Mouse (Mus musculus) G1E (cell line): Measurements from ENCODE around the gene Sorbs2. TPM values are rescaled to one million over a fixed set of nuclear protein-coding genes. Genes with fewer than 3 reads are reported as not detected.

ENCODE experiments used
- ATAC-seq: 2 replicates; pipeline ENCODE4 v1.8.0; 2016; ENCODE audit warnings: mild to moderate bottlenecking; ENCODE audit not compliant: insufficient number of reproducible peaks, poor library complexity, low FRiP score, severe bottlenecking; ENCODE audit errors: extremely low read depth
- DNase-seq: peaks from one replicate; pipeline ENCODE4 v3.0.0; 2012; ENCODE audit warnings: low spot score
- H3K27me3 ChIP-seq: 2 replicates; pipeline ENCODE4 v1.6.1; 2012; ENCODE audit warnings: mild to moderate bottlenecking, low read length, inconsistent platforms; ENCODE audit not compliant: insufficient read depth
- H3K36me3 ChIP-seq: replicated peaks from 2 replicates; pipeline ENCODE3; 2012; ENCODE audit warnings: mild to moderate bottlenecking, inconsistent platforms
- H3K4me1 ChIP-seq: 2 replicates; pipeline ENCODE4 v1.6.1; 2012; ENCODE audit warnings: low read depth, low read length, inconsistent platforms, mixed read lengths; ENCODE audit not compliant: insufficient read depth
- H3K4me3 ChIP-seq: 2 replicates; pipeline ENCODE4 v1.5.1; 2012; ENCODE audit warnings: low read depth, mild to moderate bottlenecking, inconsistent platforms, low read length, moderate library complexity, mixed read lengths
- H3K9me3 ChIP-seq: replicated peaks from 2 replicates; pipeline ENCODE4 v1.6.1; 2012; ENCODE audit warnings: inconsistent platforms
- CTCF ChIP-seq: IDR thresholded peaks from 2 replicates; pipeline ENCODE4 v1.5.1; 2012; ENCODE audit warnings: low read depth, low read length, inconsistent platforms, mixed read lengths
- GATA1 ChIP-seq: IDR thresholded peaks from 2 replicates; pipeline ENCODE4 v1.6.1; 2012; ENCODE audit warnings: borderline replicate concordance, low read length, inconsistent platforms, mixed read lengths
- GATA2 ChIP-seq: IDR thresholded peaks from 2 replicates; pipeline ENCODE4 v1.6.1; 2012; ENCODE audit warnings: low read depth, low read length, inconsistent platforms, borderline replicate concordance
- POLR2AphosphoS5 ChIP-seq: IDR thresholded peaks from 2 replicates; pipeline ENCODE4 v1.6.1; 2012; ENCODE audit warnings: low read depth, low read length, inconsistent platforms; ENCODE audit not compliant: insufficient replicate concordance
- TAL1 ChIP-seq: conservative IDR thresholded peaks from 2 replicates; pipeline ENCODE4 v1.6.1; 2012; ENCODE audit warnings: low read depth, low read length, inconsistent platforms, mixed read lengths
- polyA plus RNA-seq: library from polyadenylated mRNA; stranded (reverse); fragments of >175 nt; gene quantifications from 2 replicates; pipeline ENCODE4 v1.2.3, GENCODE M21; 2012
- total RNA-seq, 2 experiments: library from RNA; stranded (forward) in 1 of 2; stranded (reverse) in 1 of 2; fragments of 200-1000 nt in 1 of 2; fragments of >200 nt in 1 of 2; fragmentation: Nextera tagmentation in 1 of 2; gene quantifications; 2 replicates each; pipeline ENCODE4 v1.2.3; 2014 to 2017

Sorbs2 gene
- total and polyA plus RNA-seq, 3 experiments = 0.49 TPM; not detected in 2

DNA sequence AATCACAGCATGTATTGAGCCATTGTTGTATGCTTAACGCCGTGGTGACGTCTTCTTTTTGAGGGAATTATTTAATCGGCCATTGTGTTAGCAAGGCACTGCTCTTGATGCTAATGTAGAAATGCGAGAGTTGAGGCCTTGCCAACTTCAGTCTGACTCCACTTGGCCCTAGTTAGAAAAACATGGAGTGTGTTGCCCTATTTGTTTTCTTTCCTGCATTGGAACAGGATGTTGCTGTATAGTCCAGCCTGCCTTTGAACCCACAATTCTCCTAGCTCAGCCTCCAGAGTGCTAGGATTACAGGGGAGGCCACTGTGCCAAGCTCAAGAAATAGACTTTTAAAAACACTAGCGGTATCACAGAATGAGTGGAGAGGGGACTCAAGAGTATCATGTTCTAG, 100.8 kb downstream of the Sorbs2 start:
- no peak for ATAC-seq
- no peak overlapping the region for H3K4me3 ChIP-seq
- no peaks in the 10 kb centered on the region for H3K27me3 ChIP-seq
- no peaks in the 10 kb centered on the region for H3K4me1 ChIP-seq
- DNase-seq = no peak
- TF ChIP-seq POLR2AphosphoS5 = no peak
- no peak for TF ChIP-seq TAL1
- TF ChIP-seq GATA2 = no peak
- TF ChIP-seq CTCF = no peak
- no peak for TF ChIP-seq GATA1
- H3K36me3 ChIP-seq = no peaks in the 10 kb centered on the region
- peaks cover 3% of the 10 kb centered on the region for H3K9me3 ChIP-seq

DNA sequence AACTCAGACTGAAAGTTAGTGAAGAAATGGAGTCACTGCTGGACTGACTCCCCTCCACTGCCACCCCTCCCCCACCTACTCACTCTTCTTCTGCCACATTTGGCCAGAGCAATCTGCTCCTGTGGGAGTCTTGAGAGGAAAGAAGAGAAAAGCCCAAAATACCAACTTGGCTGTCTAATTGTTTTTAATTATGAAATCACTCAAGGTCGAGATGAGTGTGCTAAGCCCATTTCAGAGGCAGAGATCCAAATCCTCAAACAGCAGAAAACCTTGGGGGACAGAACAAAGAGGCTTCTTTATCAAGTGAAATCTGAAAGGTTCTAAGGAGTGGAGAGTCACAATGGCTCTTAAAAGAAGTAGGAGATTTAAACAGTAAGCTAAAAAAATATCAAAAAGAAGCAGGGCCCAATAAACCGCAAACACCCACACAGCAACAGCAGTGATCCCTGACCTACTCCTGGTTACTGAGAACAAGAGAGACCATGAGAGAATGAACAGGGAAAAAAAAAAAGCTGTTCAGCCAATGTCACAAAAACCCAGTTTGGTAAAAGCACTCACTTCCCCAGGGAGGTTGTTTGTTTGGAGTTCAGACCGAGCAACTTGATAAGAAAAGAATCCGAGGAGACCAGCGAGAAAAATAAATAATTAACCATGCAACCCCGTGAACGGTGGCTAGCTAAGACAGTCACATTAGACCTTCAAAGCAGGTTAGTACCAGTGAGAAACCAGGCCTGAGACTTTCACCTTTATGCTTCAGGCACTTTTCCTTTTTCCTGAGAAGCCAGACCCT, 103.0 kb downstream of the Sorbs2 start:
- DNase-seq (no peak), ATAC-seq (no peak)
- H3K4me1 ChIP-seq = no peaks in the 10 kb centered on the region
- no peak for TF ChIP-seq TAL1
- TF ChIP-seq CTCF = no peak
- TF ChIP-seq POLR2AphosphoS5 = no peak
- TF ChIP-seq GATA1 = no peak
- TF ChIP-seq GATA2 = no peak
- H3K27me3 ChIP-seq = no peaks in the 10 kb centered on the region
- no peak overlapping the region for H3K4me3 ChIP-seq
- no peaks in the 10 kb centered on the region for H3K36me3 ChIP-seq
- peaks cover 3% of the 10 kb centered on the region for H3K9me3 ChIP-seq

DNA sequence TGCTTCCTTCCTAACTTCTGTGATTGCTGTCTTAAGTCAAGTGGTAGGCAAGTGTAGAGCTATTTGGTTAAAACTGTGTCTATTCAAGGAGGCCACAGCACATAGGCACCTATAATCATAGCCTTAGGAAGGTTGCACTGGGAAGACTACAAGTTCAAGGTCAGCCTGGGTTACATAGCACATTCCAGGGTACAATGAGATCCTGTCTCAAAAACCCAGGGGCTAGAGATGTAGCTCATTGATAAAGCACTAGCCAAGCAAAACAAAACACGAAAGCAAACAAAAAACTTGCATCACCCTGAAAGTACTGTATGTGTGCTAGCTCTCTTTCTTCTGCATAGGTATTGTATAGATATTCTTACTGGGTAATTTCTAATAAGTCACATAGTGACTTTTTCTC, 103.7 kb downstream of the Sorbs2 start:
- Histone ChIP-seq H3K36me3 (no peaks in the 10 kb centered on the region), H3K4me1 (no peaks in the 10 kb centered on the region), H3K9me3 (peaks cover 3% of the 10 kb centered on the region), H3K27me3 (no peaks in the 10 kb centered on the region), H3K4me3 (no peak overlapping the region)
- DNase-seq (no peak), ATAC-seq (no peak)
- TF ChIP-seq POLR2AphosphoS5 (no peak), CTCF (no peak), GATA2 (no peak), GATA1 (no peak), TAL1 (no peak)

DNA sequence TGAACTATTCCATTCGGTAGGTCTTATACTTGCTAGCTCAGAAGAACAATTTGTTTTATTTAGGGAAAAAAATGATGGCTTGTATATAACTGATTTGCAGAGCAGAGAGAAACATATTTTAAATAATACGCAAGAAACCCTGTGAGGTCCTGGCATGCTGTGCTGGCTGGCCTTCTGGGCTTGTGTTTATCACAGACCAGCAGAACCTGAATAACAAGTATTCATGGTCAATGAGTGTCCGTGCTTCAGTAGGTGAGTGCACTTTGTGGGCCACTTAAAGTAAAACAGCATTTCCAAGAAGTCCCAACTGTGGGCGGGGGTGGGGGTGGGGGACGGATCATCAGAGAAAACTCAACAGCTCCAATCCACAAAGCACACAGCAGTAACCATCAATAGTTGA, 107.0 kb downstream of the Sorbs2 start:
- Histone ChIP-seq H3K9me3 (peaks cover 12% of the 10 kb centered on the region), H3K4me3 (no peak overlapping the region), H3K27me3 (no peaks in the 10 kb centered on the region), H3K36me3 (no peaks in the 10 kb centered on the region), H3K4me1 (no peaks in the 10 kb centered on the region)
- no peak for ATAC-seq
- TF ChIP-seq CTCF (no peak), POLR2AphosphoS5 (no peak), GATA2 (no peak), TAL1 (no peak), GATA1 (no peak)
- no peak for DNase-seq

DNA sequence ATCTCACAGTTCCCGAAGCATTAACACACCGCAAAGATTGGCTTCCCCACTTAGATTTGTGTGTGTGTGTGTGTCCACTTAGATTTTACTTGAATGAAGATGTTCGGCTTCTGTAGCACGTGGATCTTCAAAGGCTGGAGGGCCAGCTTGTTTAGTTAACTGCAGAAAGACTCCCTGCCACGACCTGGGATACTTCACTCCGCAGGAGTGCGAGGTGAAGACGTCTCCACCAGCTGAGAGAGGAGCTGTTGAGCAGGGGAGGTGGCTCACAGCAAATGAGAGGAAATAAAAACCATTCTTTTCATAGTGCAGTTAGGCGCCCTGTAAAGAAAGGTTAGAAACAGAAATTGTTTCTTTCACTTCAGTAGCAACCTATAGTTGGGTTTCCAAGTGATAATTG, 107.5 kb downstream of the Sorbs2 start:
- TF ChIP-seq CTCF (no peak), GATA2 (no peak), GATA1 (no peak), POLR2AphosphoS5 (no peak), TAL1 (no peak)
- ATAC-seq = no peak
- Histone ChIP-seq H3K9me3 (peaks cover 15% of the 10 kb centered on the region), H3K36me3 (no peaks in the 10 kb centered on the region), H3K27me3 (no peaks in the 10 kb centered on the region), H3K4me1 (no peaks in the 10 kb centered on the region), H3K4me3 (no peak overlapping the region)
- DNase-seq = no peak

DNA sequence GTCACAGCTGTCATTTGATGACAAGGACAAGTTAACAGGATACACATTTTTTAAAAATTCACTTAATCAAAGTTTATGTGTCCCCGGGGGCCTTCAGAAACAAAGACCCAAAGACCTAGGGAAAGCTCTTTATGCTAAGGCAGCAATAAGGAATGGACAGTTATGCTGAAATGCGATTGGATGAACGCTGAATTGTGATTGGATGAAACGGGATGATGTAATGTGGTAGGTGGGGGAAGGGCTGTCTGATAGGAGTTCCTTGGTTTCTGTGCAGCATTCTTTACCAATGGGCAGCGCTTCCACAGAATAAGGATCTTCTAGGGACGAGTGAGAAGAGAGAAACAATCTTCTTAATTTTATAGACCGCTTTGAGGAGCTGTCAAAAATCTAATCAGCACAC, 108.0 kb downstream of the Sorbs2 start:
- DNase-seq = no peak
- Histone ChIP-seq H3K36me3 (no peaks in the 10 kb centered on the region), H3K27me3 (no peaks in the 10 kb centered on the region), H3K4me3 (no peak overlapping the region), H3K9me3 (peaks cover 16% of the 10 kb centered on the region), H3K4me1 (no peaks in the 10 kb centered on the region)
- no peak for TF ChIP-seq GATA1
- TF ChIP-seq TAL1 = no peak
- TF ChIP-seq GATA2 = no peak
- TF ChIP-seq CTCF = no peak
- no peak for TF ChIP-seq POLR2AphosphoS5
- ATAC-seq = no peak
